Mouse (Mus musculus): ENCODE measurements around the gene Nudcd3.

DNA sequence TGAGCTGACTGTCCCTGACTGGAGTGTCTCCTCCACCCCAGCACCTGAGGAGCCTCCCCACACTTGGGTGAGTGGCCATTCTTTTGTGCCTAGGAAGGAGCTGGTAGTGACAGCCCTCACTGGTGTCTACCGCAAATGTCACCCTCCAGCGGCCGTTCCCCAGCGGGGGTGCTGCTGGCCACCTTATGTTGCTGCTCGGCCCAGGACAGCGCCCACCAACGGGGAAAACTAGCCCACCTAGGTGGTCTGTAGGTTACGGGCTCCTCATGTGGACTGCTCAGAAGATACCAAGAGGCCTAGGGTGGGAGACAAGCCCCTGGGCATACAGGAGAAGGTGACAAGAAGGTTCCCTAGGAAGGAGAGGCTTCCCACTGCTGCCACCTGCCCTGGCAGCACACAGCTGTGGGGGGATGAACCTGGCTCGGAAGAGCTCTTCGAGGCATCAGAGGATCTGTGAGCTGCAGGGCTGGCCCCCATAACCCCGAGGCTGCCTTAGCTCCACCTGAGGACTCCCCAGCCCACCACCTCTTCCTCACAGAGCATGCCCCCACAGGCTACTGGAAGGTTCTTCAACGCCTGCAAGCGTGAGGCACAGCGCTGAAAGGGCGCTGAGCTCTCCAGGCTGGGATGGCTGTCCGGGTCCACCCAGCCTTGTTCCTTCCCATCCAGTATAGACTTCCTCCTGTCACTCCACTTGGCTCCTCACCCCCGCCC, 136.6 kb downstream of the Nudcd3 start:
- TF ChIP-seq GATA1 (IDR thresholded peaks at IDR 0.05; ENCODE audit: borderline replicate concordance, low read length), result no peak
- TF ChIP-seq FLI1 (IDR thresholded peaks at IDR 0.05; ENCODE audit: low read length), result no peak

Measured in megakaryocyte, embryonic 14.5 days (primary cell).